Mouse (Mus musculus): ENCODE measurements around the gene Gbp2b.
"Not testable (repeated sequence)": the region's sequence is repeated elsewhere in the genome, so short reads cannot be mapped to it uniquely, and the experiment has no call there.

The Gbp2b gene

GRCm38 (mm10) chr3:142620111-142620955 is 25.7 kb downstream of the Gbp2b start, which contains the start of gene Gbp2:
Gene Gbp2, plus strand, starts transcription at chr3:142620602.
- peak; percentile 12 to 29 for DNase-seq (ENCODE audit: low read depth in 2 of 2, low spot score in 2 of 2)

- peak in 1 of 2 experiments; percentile 22 for DNase-seq (ENCODE audit: low read depth in 2 of 2, low spot score in 2 of 2)
Observed at GRCm38 (mm10) chr3:142620956-142621562, 26.4 kb downstream of the Gbp2b start.

GRCm38 (mm10) chr3:142630385-142630784 is 35.7 kb downstream of the Gbp2b start:
- no peak for DNase-seq (ENCODE audit: low read depth in 2 of 2, low spot score in 2 of 2)

GRCm38 (mm10) chr3:142640201-142640600 is 45.6 kb downstream of the Gbp2b start:
- peak; percentile 45 to 52 for DNase-seq (ENCODE audit: low read depth in 2 of 2, low spot score in 2 of 2)

GRCm38 (mm10) chr3:142645949-142646348 is 51.3 kb downstream of the Gbp2b start:
- peak; percentile 41 to 68 for DNase-seq (ENCODE audit: low read depth in 2 of 2, low spot score in 2 of 2)

- DNase-seq (ENCODE audit: low read depth in 2 of 2, low spot score in 2 of 2): not testable (repeated sequence)
Observed at GRCm38 (mm10) chr3:142647836-142648235, 53.2 kb downstream of the Gbp2b start.

GRCm38 (mm10) chr3:142650205-142650604 is 55.6 kb downstream of the Gbp2b start:
- DNase-seq (ENCODE audit: low read depth in 2 of 2, low spot score in 2 of 2): no peak

GRCm38 (mm10) chr3:142664723-142665122 is 70.1 kb downstream of the Gbp2b start:
- no peak for DNase-seq (ENCODE audit: low read depth in 2 of 2, low spot score in 2 of 2)

Data from CD8-positive naive resting alpha-beta T cell, adult 2 months (primary cell).